Mouse (Mus musculus) C2C12 (cell line): ENCODE data around the gene Plk5.

ENCODE experiments used
- CEBPB ChIP-seq: IDR thresholded peaks from one replicate; pipeline ENCODE4 v1.6.1; 2011; ENCODE audit warnings: low read depth, mild to moderate bottlenecking, control low read depth, moderate library complexity
- CTCF ChIP-seq: IDR thresholded peaks from one replicate; pipeline ENCODE4 v1.5.1; 2011; ENCODE audit not compliant: control insufficient read depth, insufficient read depth, insufficient read length
- FOSL1 ChIP-seq: IDR thresholded peaks from one replicate; pipeline ENCODE4 v1.8.0; 2011; ENCODE audit warnings: mild to moderate bottlenecking, low read length; ENCODE audit not compliant: poor library complexity, insufficient read depth, severe bottlenecking
- MAX ChIP-seq: IDR thresholded peaks from one replicate; pipeline ENCODE4 v1.6.1; 2011; ENCODE audit warnings: mild to moderate bottlenecking, control low read depth
- MYOD1 ChIP-seq: IDR thresholded peaks from one replicate; pipeline ENCODE4 v1.6.1; 2011; ENCODE audit warnings: low read depth; ENCODE audit not compliant: control insufficient read depth, insufficient read length
- MYOG ChIP-seq: IDR thresholded peaks from one replicate; pipeline ENCODE4 v1.6.1; 2011; ENCODE audit not compliant: control insufficient read depth, insufficient read length; ENCODE audit errors: extremely low read depth
- USF1 ChIP-seq: IDR thresholded peaks from one replicate; pipeline ENCODE4 v1.6.1; 2011; ENCODE audit warnings: low read depth, mild to moderate bottlenecking, control low read depth, moderate library complexity

- TF ChIP-seq CEBPB (no peak), CTCF (no peak), USF1 (no peak), MAX (no peak), MYOD1 (no peak), MYOG (no peak), FOSL1 (no peak)
These were observed 27.9 kb downstream of the Plk5 start for GRCm38 (mm10) chr10:80384115-80384639.
